Mouse (Mus musculus): ENCODE data around the gene Osm. TPM values are rescaled to one million over a fixed set of nuclear protein-coding genes. Genes with fewer than 3 reads are reported as not detected.

Osm gene
- polyA plus RNA-seq, 1 experiment from 2014 or later: not detected

GRCm38 (mm10) chr11:4246126-4246525 is 9.9 kb downstream of the Osm start:
- Histone ChIP-seq H3K4me2 (no peak overlapping the region), H3K9me3 (ENCODE audit: control insufficient read depth, low read length) (no peaks in the 10 kb centered on the region), H3K36me3 (ENCODE audit: control insufficient read depth, insufficient read depth, low read length) (no peaks in the 10 kb centered on the region), H3K27ac (ENCODE audit: low read depth, low read length) (no peak overlapping the region), H3K4me1 (ENCODE audit: control insufficient read depth, insufficient read depth, low read length) (no peaks in the 10 kb centered on the region), H3K27me3 (ENCODE audit: control insufficient read depth, insufficient read depth, low read length) (no peaks in the 10 kb centered on the region), H3K4me3 (ENCODE audit: low read depth, low read length) (no peak overlapping the region), H3K9ac (ENCODE audit: low read length) (no peak overlapping the region)
- peak; percentile 33 for DNase-seq (ENCODE audit: low spot score, missing footprints)
- WGBS: 74% methylated on average over 6 of the region's 6 CpGs
- no peak for ATAC-seq (ENCODE audit: low FRiP score)

GRCm38 (mm10) chr11:4246623-4247022 is 10.4 kb downstream of the Osm start:
- 81% methylated on average over 4 of the region's 4 CpGs for WGBS
- Histone ChIP-seq H3K9ac (ENCODE audit: low read length) (no peak overlapping the region), H3K27ac (ENCODE audit: low read depth, low read length) (no peak overlapping the region), H3K36me3 (ENCODE audit: control insufficient read depth, insufficient read depth, low read length) (no peaks in the 10 kb centered on the region), H3K4me1 (ENCODE audit: control insufficient read depth, insufficient read depth, low read length) (no peaks in the 10 kb centered on the region), H3K4me2 (no peak overlapping the region), H3K27me3 (ENCODE audit: control insufficient read depth, insufficient read depth, low read length) (no peaks in the 10 kb centered on the region), H3K9me3 (ENCODE audit: control insufficient read depth, low read length) (no peaks in the 10 kb centered on the region), H3K4me3 (ENCODE audit: low read depth, low read length) (no peak overlapping the region)
- peak; percentile 26 for DNase-seq (ENCODE audit: low spot score, missing footprints)
- no peak for ATAC-seq (ENCODE audit: low FRiP score)

GRCm38 (mm10) chr11:4247201-4247959 is 11.2 kb downstream of the Osm start:
- H3K27me3 ChIP-seq (ENCODE audit: control insufficient read depth, insufficient read depth, low read length): no peaks in the 10 kb centered on the region
- H3K9me3 ChIP-seq (ENCODE audit: control insufficient read depth, low read length): no peaks in the 10 kb centered on the region
- no peaks in the 10 kb centered on the region for H3K4me1 ChIP-seq (ENCODE audit: control insufficient read depth, insufficient read depth, low read length)
- ATAC-seq (ENCODE audit: low FRiP score): no peak
- no peak overlapping the region for H3K27ac ChIP-seq (ENCODE audit: low read depth, low read length)
- H3K36me3 ChIP-seq (ENCODE audit: control insufficient read depth, insufficient read depth, low read length): no peaks in the 10 kb centered on the region
- 72% methylated on average over 14 of the region's 14 CpGs for WGBS
- H3K4me2 ChIP-seq: no peak overlapping the region
- H3K9ac ChIP-seq (ENCODE audit: low read length): no peak overlapping the region
- H3K4me3 ChIP-seq (ENCODE audit: low read depth, low read length): no peak overlapping the region
- DNase-seq (ENCODE audit: low spot score, missing footprints): peak; percentile 53

GRCm38 (mm10) chr11:4249151-4249550 is 12.9 kb downstream of the Osm start:
- H3K9me3 ChIP-seq (ENCODE audit: control insufficient read depth, low read length): no peaks in the 10 kb centered on the region
- H3K4me3 ChIP-seq (ENCODE audit: low read depth, low read length): no peak overlapping the region
- ATAC-seq (ENCODE audit: low FRiP score) (no peak), DNase-seq (ENCODE audit: low spot score, missing footprints) (no peak)
- no peak overlapping the region for H3K9ac ChIP-seq (ENCODE audit: low read length)
- no peaks in the 10 kb centered on the region for H3K4me1 ChIP-seq (ENCODE audit: control insufficient read depth, insufficient read depth, low read length)
- H3K27ac ChIP-seq (ENCODE audit: low read depth, low read length): no peak overlapping the region
- H3K36me3 ChIP-seq (ENCODE audit: control insufficient read depth, insufficient read depth, low read length): no peaks in the 10 kb centered on the region
- H3K27me3 ChIP-seq (ENCODE audit: control insufficient read depth, insufficient read depth, low read length): no peaks in the 10 kb centered on the region
- 99% methylated on average over 3 of the region's 3 CpGs for WGBS
- no peak overlapping the region for H3K4me2 ChIP-seq

- Histone ChIP-seq H3K4me1 (ENCODE audit: control insufficient read depth, insufficient read depth, low read length) (no peaks in the 10 kb centered on the region), H3K9ac (ENCODE audit: low read length) (no peak overlapping the region), H3K4me2 (no peak overlapping the region), H3K9me3 (ENCODE audit: control insufficient read depth, low read length) (no peaks in the 10 kb centered on the region), H3K27ac (ENCODE audit: low read depth, low read length) (no peak overlapping the region), H3K4me3 (ENCODE audit: low read depth, low read length) (no peak overlapping the region), H3K36me3 (ENCODE audit: control insufficient read depth, insufficient read depth, low read length) (no peaks in the 10 kb centered on the region), H3K27me3 (ENCODE audit: control insufficient read depth, insufficient read depth, low read length) (no peaks in the 10 kb centered on the region)
- 72% methylated on average over 7 of the region's 7 CpGs for WGBS
- ATAC-seq (ENCODE audit: low FRiP score) (no peak), DNase-seq (ENCODE audit: low spot score, missing footprints) (peak; percentile 14)
These were observed 14.1 kb downstream of the Osm start for GRCm38 (mm10) chr11:4250290-4250689.

GRCm38 (mm10) chr11:4251376-4251775 is 15.2 kb downstream of the Osm start:
- no peaks in the 10 kb centered on the region for H3K9me3 ChIP-seq (ENCODE audit: control insufficient read depth, low read length)
- no peaks in the 10 kb centered on the region for H3K4me1 ChIP-seq (ENCODE audit: control insufficient read depth, insufficient read depth, low read length)
- H3K4me3 ChIP-seq (ENCODE audit: low read depth, low read length): no peak overlapping the region
- no peaks in the 10 kb centered on the region for H3K27me3 ChIP-seq (ENCODE audit: control insufficient read depth, insufficient read depth, low read length)
- no peak for ATAC-seq (ENCODE audit: low FRiP score)
- H3K27ac ChIP-seq (ENCODE audit: low read depth, low read length): no peak overlapping the region
- H3K36me3 ChIP-seq (ENCODE audit: control insufficient read depth, insufficient read depth, low read length): no peaks in the 10 kb centered on the region
- no peak for DNase-seq (ENCODE audit: low spot score, missing footprints)
- H3K9ac ChIP-seq (ENCODE audit: low read length): no peak overlapping the region
- no peak overlapping the region for H3K4me2 ChIP-seq
- 75% methylated on average over 3 of the region's 3 CpGs for WGBS

GRCm38 (mm10) chr11:4252886-4253285 is 16.7 kb downstream of the Osm start:
- Histone ChIP-seq H3K9me3 (ENCODE audit: control insufficient read depth, low read length) (no peaks in the 10 kb centered on the region), H3K36me3 (ENCODE audit: control insufficient read depth, insufficient read depth, low read length) (no peaks in the 10 kb centered on the region), H3K27me3 (ENCODE audit: control insufficient read depth, insufficient read depth, low read length) (no peaks in the 10 kb centered on the region), H3K4me1 (ENCODE audit: control insufficient read depth, insufficient read depth, low read length) (no peaks in the 10 kb centered on the region), H3K9ac (ENCODE audit: low read length) (no peak overlapping the region), H3K4me3 (ENCODE audit: low read depth, low read length) (no peak overlapping the region), H3K4me2 (no peak overlapping the region), H3K27ac (ENCODE audit: low read depth, low read length) (no peak overlapping the region)
- WGBS: 81% methylated on average over 2 of the region's 2 CpGs
- ATAC-seq (ENCODE audit: low FRiP score) (no peak), DNase-seq (ENCODE audit: low spot score, missing footprints) (no peak)

- DNase-seq (ENCODE audit: low spot score, missing footprints) (peak; percentile 78), ATAC-seq (ENCODE audit: low FRiP score) (no peak; the same call in 1 of the 2 replicates)
- Histone ChIP-seq H3K4me2 (no peak within 1 kb of the TSS), H3K36me3 (ENCODE audit: control insufficient read depth, insufficient read depth, low read length) (no peaks in the 10 kb centered on the region), H3K9ac (ENCODE audit: low read length) (no peak within 1 kb of the TSS), H3K4me1 (ENCODE audit: control insufficient read depth, insufficient read depth, low read length) (no peaks in the 10 kb centered on the region), H3K9me3 (ENCODE audit: control insufficient read depth, low read length) (no peaks in the 10 kb centered on the region), H3K27ac (ENCODE audit: low read depth, low read length) (no peak within 1 kb of the TSS), H3K27me3 (ENCODE audit: control insufficient read depth, insufficient read depth, low read length) (no peaks in the 10 kb centered on the region), H3K4me3 (ENCODE audit: low read depth, low read length) (no peak within 1 kb of the TSS)
- WGBS: 67% methylated on average over 11 of the region's 11 CpGs
These were observed 20.8 kb downstream of the Osm start, which contains the start of gene Lif for GRCm38 (mm10) chr11:4256846-4257607. Gene Lif (plus strand): TSS chr11:4257557.

GRCm38 (mm10) chr11:4257756-4258155 is 21.5 kb downstream of the Osm start:
- Histone ChIP-seq H3K9me3 (ENCODE audit: control insufficient read depth, low read length) (no peaks in the 10 kb centered on the region), H3K27ac (ENCODE audit: low read depth, low read length) (no peak overlapping the region), H3K4me3 (ENCODE audit: low read depth, low read length) (no peak overlapping the region), H3K4me2 (no peak overlapping the region), H3K4me1 (ENCODE audit: control insufficient read depth, insufficient read depth, low read length) (no peaks in the 10 kb centered on the region), H3K36me3 (ENCODE audit: control insufficient read depth, insufficient read depth, low read length) (no peaks in the 10 kb centered on the region), H3K9ac (ENCODE audit: low read length) (no peak overlapping the region), H3K27me3 (ENCODE audit: control insufficient read depth, insufficient read depth, low read length) (no peaks in the 10 kb centered on the region)
- ATAC-seq (ENCODE audit: low FRiP score) (no peak), DNase-seq (ENCODE audit: low spot score, missing footprints) (peak; percentile 65)
- 54% methylated on average over 5 of the region's 5 CpGs for WGBS
